Mouse (Mus musculus) spleen, adult 2 months (tissue): ENCODE measurements around the gene Abtb1.

ENCODE experiments used
- CTCF ChIP-seq: fragments of 200-500 bp; IDR thresholded peaks from 2 replicates; pipeline ENCODE4 v1.5.1; 2011; ENCODE audit warnings: mild to moderate bottlenecking, inconsistent platforms; ENCODE audit not compliant: insufficient read depth, insufficient read length, insufficient replicate concordance; ENCODE audit errors: extremely low read depth
- POLR2A ChIP-seq: fragments of 200-500 bp; IDR thresholded peaks from 2 replicates; pipeline ENCODE4 v1.6.1; 2011; ENCODE audit warnings: low read depth, low read length, inconsistent platforms

- TF ChIP-seq CTCF = no peak
- no peak for TF ChIP-seq POLR2A
Observed at GRCm38 (mm10) chr6:88874868-88875508, 33.2 kb upstream of the Abtb1 start, which contains the start of gene Podxl2.
